Mouse (Mus musculus) kidney, adult 2 months (tissue): ENCODE measurements around the gene Wnt4.

Experiments used
- CTCF ChIP-seq: fragments of 200-500 bp; conservative IDR thresholded peaks from 2 replicates; pipeline ENCODE4 v1.5.1; 2011; ENCODE audit warnings: low read depth, mild to moderate bottlenecking, control low read depth, low read length, moderate library complexity, mixed read lengths; ENCODE audit not compliant: insufficient read depth, insufficient read length
- POLR2A ChIP-seq: fragments of 200-500 bp; IDR thresholded peaks from one replicate; pipeline ENCODE4 v1.6.1; 2011; ENCODE audit warnings: low read depth, low read length, control low read depth

- TF ChIP-seq POLR2A (no peak), CTCF (no peak)
Observed at GRCm38 (mm10) chr4:137255568-137255967, 21.7 kb upstream of the Wnt4 start.
